Mouse (Mus musculus): ENCODE measurements around the gene Rcsd1. TPM values are rescaled to one million over a fixed set of nuclear protein-coding genes. Genes with fewer than 3 reads are reported as not detected.

Rcsd1 gene
- 100 to 1,000 TPM; 107 to 115 TPM for total RNA-seq (2021)

DNA sequence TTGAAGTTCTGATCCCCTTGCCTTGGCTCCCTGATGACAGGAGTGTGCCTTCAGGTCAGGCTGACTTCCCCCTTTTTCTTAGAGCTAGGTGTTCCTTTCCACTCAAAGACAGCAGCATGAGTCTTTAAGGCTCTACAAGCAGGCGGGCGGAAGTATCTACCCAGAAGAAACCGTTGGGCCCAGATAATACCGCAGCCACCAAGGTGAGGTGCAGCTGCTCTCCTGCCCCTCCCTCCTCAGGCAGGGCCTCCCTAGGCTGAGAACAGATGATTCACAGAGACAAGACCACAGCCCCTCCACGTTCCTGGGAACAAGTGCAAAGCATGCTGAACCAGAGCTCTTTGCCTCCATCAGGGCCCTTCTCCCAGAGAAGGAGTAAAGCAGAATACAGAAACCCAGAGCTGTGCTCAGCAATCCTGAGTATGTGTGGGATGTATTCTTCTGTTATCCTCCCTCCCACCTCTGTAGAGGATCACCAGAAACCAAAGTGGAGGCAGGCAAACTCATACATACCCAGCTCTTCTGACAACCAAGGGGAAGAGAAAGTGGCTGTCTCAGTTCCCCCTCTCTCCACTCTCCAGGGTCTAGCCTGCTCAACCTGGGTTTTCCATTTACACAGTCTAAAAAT is at the start of gene Rcsd1:
TSS of gene Rcsd1 (minus strand) at position 129 of the 628 bp plus-strand sequence.
- no peak for DNase-seq

GRCm38 (mm10) chr1:165755194-165755593 is 45.6 kb upstream of the Rcsd1 start:
- DNase-seq: no peak

- no peak for DNase-seq
These were observed 44.6 kb upstream of the Rcsd1 start for GRCm38 (mm10) chr1:165754205-165754604.

DNA sequence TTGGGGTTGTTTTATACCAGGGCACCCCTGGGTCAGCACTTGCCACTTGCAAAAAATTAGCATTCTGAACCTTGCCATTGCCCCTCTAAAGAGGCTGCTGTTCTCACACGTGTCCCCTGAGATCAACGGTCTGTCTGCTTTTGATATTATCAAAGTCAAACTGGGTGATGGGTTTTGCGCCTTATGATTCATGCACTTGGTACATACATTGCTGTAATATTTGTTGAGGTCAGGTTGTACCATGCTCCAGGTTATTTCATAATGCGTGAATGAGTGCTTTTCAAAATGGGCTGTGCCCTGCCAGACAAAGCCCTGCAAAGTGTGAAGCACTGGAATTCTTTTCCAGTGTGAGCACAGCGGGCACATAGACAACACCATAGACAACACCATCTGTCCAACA is 42.3 kb upstream of the Rcsd1 start:
- no peak for DNase-seq

- no peak for DNase-seq
These were observed 41.6 kb upstream of the Rcsd1 start for GRCm38 (mm10) chr1:165751142-165751541.

GRCm38 (mm10) chr1:165748053-165748452 is 38.5 kb upstream of the Rcsd1 start:
- no peak for DNase-seq

DNA sequence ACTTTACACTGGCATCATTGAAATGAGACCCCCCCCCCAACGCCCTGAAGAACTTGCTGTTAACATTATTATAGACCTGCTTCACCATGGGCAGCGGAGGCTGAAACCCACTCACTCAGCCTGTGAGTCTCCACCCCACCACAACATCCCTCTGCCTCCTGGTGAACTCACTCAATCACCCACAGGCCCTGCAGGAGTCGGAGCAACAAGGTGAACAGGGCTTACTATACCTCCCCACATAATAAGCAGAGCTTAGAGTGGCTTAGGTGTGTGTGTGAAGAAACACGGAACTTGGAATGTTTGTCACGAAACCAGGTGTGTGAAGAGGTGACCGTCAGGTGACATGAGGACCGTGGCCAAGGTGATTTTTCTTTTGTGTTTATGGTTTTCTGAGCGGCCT is 32.4 kb upstream of the Rcsd1 start:
- DNase-seq: no peak

- no peak for DNase-seq
These were observed 29.4 kb upstream of the Rcsd1 start for GRCm38 (mm10) chr1:165738985-165739384.

- DNase-seq: no peak
These were observed 28.3 kb upstream of the Rcsd1 start for GRCm38 (mm10) chr1:165737867-165738266.

DNA sequence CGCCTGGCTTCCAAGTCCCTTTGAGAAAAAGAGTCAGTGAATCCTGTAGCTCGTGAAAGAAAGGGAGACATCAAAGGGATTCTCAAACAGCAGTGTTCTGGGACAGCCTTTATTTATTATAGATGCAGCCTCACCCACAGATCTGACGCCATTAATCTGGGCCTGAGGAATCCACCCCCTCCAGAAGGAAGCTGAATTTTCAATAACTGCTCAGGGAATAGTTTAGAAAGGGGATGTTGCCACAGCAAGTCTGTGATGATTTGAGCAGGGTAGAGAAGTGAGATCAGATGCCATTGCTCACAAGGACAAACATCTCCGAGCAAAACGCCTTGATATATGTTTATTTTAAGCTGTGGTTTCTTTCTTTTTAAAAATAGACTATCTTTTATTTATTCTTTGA is 27.9 kb upstream of the Rcsd1 start:
- DNase-seq: no peak

- peak; percentile 94 for DNase-seq
These were observed 26.6 kb upstream of the Rcsd1 start for GRCm38 (mm10) chr1:165735826-165736818.

DNA sequence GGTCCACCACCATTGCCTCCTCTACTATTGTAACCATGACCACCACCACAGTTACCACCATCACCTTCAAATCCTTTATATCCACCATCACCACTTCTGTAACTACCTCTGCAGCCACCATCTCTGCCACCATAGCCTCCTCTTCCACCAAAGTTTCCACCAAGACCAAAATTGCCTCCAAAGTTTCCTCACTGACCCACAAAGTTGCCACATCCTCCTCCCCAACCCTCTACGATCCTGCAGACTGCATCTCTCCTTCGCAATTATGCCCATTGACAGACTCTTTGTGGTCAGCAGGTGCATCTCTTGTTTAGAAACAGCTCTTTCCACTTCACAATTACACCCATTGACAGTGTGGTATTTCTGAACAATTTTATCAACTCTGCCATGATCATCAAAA is 25.3 kb upstream of the Rcsd1 start:
- no peak for DNase-seq

GRCm38 (mm10) chr1:165731553-165731952 is 22.0 kb upstream of the Rcsd1 start:
- no peak for DNase-seq

GRCm38 (mm10) chr1:165730129-165730528 is 20.6 kb upstream of the Rcsd1 start:
- DNase-seq: no peak

- no peak for DNase-seq
These were observed 18.6 kb upstream of the Rcsd1 start for GRCm38 (mm10) chr1:165728057-165728639.

DNA sequence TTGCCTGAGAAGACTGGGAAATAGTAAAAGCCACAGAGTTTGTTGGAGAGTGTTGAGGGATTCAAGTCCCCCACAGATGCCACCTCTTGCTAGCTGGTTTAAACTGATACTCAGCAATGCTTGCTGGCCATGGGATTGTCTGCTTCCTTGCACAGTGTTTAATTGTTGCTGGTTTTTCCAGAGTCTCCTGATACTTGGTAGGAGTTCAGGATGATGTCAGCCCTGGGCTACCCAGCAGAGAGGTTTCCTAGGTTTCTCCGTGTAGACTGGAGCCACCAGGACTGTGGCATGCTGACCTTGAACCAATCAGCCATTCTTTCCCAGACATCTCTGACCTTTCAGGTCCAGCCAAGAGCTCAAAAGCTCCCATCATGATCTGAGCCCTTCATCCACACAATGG is 17.4 kb upstream of the Rcsd1 start:
- DNase-seq: no peak

DNA sequence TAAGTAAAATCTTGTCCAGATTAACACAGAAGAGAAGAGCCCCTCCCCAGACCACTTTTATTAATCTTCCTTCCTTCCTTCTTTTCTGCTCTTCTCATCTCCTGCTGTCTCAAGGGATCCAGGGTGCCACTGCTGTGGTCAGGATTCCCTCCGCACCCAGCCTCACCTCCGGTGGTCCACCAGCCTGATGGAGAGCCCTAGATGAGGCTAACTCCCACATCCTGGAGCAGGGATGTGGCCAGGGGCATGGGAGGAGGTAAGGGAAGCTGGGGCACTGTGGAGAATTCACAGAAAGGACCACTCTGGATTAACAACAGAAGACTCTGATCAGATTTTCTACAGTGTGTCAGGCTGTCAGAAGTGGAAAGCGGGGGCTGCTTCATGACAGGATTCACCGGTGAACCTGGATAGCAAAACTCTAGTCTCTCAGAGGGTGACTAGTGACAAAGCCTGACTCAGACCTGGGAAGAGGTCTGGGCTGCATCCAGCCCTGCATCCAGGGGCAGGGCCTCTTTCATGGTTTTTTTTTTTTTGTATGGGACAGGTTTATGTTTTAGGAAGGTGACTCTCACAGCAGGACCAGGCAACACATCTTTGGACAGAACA is 15.6 kb upstream of the Rcsd1 start:
- no peak for DNase-seq

DNA sequence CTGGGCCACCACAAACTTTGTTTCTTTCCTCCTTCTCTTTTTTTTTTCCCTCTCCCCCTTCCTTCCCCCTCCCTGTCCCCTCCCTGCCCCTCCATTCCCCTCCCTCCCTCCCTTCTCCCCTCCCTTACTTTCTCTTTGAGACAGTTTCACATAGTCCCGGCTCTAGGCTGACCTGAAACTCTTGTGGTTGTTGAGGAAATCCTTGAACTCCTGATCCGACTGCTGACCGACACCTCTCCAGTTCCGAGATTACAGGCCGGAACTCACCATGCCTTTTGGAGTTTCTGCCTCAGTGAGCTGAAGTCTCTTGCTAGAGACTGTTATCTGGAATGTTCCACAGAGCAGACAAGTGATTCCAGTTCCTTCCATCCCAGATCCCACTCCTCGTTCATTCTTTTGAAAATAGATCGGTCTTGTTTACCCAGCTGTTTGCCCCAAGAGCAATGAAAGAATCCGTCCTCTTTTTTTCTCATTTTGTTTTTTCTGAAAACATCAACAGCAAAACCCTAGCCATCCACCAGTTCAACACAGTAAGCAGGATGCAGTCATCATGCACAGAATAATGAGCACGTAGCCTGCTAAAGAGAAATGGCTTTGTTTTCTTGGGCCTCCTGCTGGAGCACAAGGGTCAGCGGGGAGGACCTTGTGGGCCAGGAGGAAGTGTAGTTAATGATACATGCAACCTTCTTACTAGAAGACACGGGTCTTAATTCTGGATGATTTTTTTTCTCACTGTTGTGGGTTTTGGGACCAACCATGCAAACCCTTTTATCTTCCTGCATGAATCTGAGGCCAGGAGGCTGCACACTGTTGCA is 14.9 kb upstream of the Rcsd1 start:
- no peak for DNase-seq

DNA sequence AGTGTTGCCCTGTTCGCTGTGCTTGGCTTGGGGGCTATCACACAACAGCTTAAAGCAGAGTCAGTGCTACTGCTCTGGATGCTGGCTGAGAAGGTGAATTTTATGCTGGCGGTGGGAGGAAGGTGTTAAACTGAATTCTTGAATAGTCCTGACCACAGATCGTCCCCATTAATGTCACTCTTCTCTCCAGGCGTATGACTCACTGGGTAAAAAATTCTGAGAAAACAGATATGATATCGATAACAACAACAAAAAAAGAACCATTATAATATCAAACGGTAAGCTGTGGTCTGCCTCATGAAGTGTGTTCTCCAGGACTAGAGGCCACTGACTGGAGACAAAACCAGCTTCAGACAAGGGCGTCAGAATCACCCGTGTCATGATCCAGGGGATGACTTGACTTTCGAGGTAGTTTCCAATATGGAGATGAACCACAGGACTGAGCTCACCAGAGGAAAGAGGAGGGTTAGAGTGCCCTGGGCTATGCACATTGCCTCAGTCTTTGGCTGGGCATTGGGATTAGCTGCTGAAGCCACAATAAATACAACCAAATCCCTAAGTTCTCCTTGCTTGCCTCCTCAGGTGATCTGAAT is 13.1 kb upstream of the Rcsd1 start:
- DNase-seq: no peak

DNA sequence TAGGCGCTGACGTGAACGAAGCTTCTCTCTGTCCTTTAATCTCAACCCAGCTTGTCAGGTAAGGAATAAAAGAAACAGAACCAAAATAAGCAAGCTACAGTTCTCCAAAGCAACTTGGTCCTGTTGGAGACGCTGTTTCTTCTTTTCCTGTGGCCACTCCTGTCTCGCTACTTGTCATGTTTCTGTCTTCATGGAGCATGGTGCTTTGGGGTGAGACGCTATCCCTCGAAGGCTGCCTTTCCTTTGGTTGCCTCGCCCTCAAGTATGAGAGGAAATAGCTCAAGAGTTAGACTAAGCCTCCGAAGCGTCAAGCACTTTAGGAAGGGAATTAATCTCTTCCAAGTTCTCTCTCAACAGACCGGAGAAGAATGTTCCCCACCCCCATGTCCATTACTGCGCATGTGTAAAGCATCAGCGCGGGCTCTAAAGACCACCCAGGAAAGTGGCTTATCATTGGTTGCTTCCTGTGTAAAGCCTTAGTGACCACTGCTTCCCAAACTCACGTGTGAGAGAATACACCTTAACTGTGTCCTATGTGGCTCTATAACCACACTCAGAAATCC is 9.1 kb upstream of the Rcsd1 start:
- peak; percentile 65 for DNase-seq
